Mouse (Mus musculus): ENCODE results near the gene Rpl21.

Gene Rpl21

GRCm38 (mm10) chr5:146833673-146834201, 1.0 kb downstream of the Rpl21 start:
- DNase-seq (ENCODE audit: low read depth, low spot score) = no peak

- DNase-seq (ENCODE audit: low read depth, low spot score) = no peak
These were observed 2.3 kb downstream of the Rpl21 start for GRCm38 (mm10) chr5:146834959-146835358.

- DNase-seq (ENCODE audit: low read depth, low spot score) = no peak
These were observed 5.5 kb downstream of the Rpl21 start for GRCm38 (mm10) chr5:146837967-146838720.

- DNase-seq (ENCODE audit: low read depth, low spot score) = no peak
These were observed 6.4 kb downstream of the Rpl21 start for GRCm38 (mm10) chr5:146838836-146839648.

- no peak for DNase-seq (ENCODE audit: low read depth, low spot score)
These were observed 7.1 kb downstream of the Rpl21 start for GRCm38 (mm10) chr5:146839760-146840159.

GRCm38 (mm10) chr5:146840422-146840821, 7.7 kb downstream of the Rpl21 start:
- no peak for DNase-seq (ENCODE audit: low read depth, low spot score)

- no peak for DNase-seq (ENCODE audit: low read depth, low spot score)
These were observed 8.6 kb downstream of the Rpl21 start for GRCm38 (mm10) chr5:146841301-146841700.

GRCm38 (mm10) chr5:146841996-146842395, 9.3 kb downstream of the Rpl21 start:
- DNase-seq (ENCODE audit: low read depth, low spot score) = no peak

- DNase-seq (ENCODE audit: low read depth, low spot score) = no peak
These were observed 11.7 kb downstream of the Rpl21 start for GRCm38 (mm10) chr5:146844301-146844941.

GRCm38 (mm10) chr5:146844945-146845365, 12.3 kb downstream of the Rpl21 start, which contains the start of gene Rasl11a:
TSS of gene Rasl11a (plus strand) at chr5:146845071.
- DNase-seq (ENCODE audit: low read depth, low spot score) = peak; percentile 87

- DNase-seq (ENCODE audit: low read depth, low spot score) = no peak
These were observed 13.8 kb downstream of the Rpl21 start for GRCm38 (mm10) chr5:146846489-146846888.

GRCm38 (mm10) chr5:146848936-146849582, 16.4 kb downstream of the Rpl21 start:
- no peak for DNase-seq (ENCODE audit: low read depth, low spot score)

- DNase-seq (ENCODE audit: low read depth, low spot score) = no peak
These were observed 23.4 kb downstream of the Rpl21 start for GRCm38 (mm10) chr5:146856106-146856505.

GRCm38 (mm10) chr5:146857620-146858019, 24.9 kb downstream of the Rpl21 start:
- DNase-seq (ENCODE audit: low read depth, low spot score) = no peak

GRCm38 (mm10) chr5:146858772-146859171, 26.1 kb downstream of the Rpl21 start:
- DNase-seq (ENCODE audit: low read depth, low spot score) = no peak

- no peak for DNase-seq (ENCODE audit: low read depth, low spot score)
These were observed 26.6 kb downstream of the Rpl21 start for GRCm38 (mm10) chr5:146859246-146859645.

GRCm38 (mm10) chr5:146860222-146860998, 27.7 kb downstream of the Rpl21 start:
- DNase-seq (ENCODE audit: low read depth, low spot score) = no peak

- no peak for DNase-seq (ENCODE audit: low read depth, low spot score)
These were observed 28.9 kb downstream of the Rpl21 start for GRCm38 (mm10) chr5:146861588-146861987.

- DNase-seq (ENCODE audit: low read depth, low spot score) = no peak
These were observed 32.8 kb downstream of the Rpl21 start for GRCm38 (mm10) chr5:146865511-146865910.

GRCm38 (mm10) chr5:146866277-146866676, 33.6 kb downstream of the Rpl21 start:
- no peak for DNase-seq (ENCODE audit: low read depth, low spot score)

Measured in mesoderm, embryonic 11.5 days (tissue).